Mouse (Mus musculus) erythroblast, embryonic 14.5 days (primary cell): ENCODE data around the gene Bbs2.
"Not testable (repeated sequence)": the region's sequence is repeated elsewhere in the genome, so short reads cannot be mapped to it uniquely, and the experiment has no call there.

Source experiments
- GATA1 ChIP-seq: IDR thresholded peaks from 2 replicates; pipeline ENCODE4 v1.6.1; 2012; ENCODE audit warnings: low read length, inconsistent platforms, mixed read lengths
- TAL1 ChIP-seq: IDR thresholded peaks from 3 replicates; pipeline ENCODE4 v1.6.1; 2012; ENCODE audit warnings: low read length, inconsistent platforms, mixed read lengths

GRCm38 (mm10) chr8:94036541-94036940, 62.2 kb downstream of the Bbs2 start:
- TF ChIP-seq GATA1, TAL1: not testable (repeated sequence)
